Mouse (Mus musculus) limb, embryonic 11.5 days (tissue): ENCODE data around the gene Zmiz1. TPM values are rescaled to one million over a fixed set of nuclear protein-coding genes. Genes with fewer than 3 reads are reported as not detected.
A peak's percentile ranks its signal among the peaks of the same experiment; 100 is the strongest.

Experiments used
- ATAC-seq: fragments of 200-750 bp; cut with Nextera tagmentation; 2 replicates; pipeline ENCODE4 v1.8.0; 2017; ENCODE audit warnings: low read depth; ENCODE audit not compliant: insufficient number of reproducible peaks, low FRiP score, low TSS enrichment
- DNase-seq: peaks from one replicate; pipeline ENCODE4 v3.0.0-alpha.2; 2015; ENCODE audit warnings: low spot score
- H3K27ac ChIP-seq: fragments of 300-500 bp; sonication (generic); replicated peaks from 2 replicates; pipeline ENCODE4 v1.5.1; 2014; ENCODE audit warnings: low read depth, mild to moderate bottlenecking, low read length
- H3K27me3 ChIP-seq: fragments of 300-500 bp; sonication (generic); 2 replicates; pipeline ENCODE4 v1.6.1; 2014; ENCODE audit warnings: mild to moderate bottlenecking, low read length, mixed read lengths; ENCODE audit not compliant: control insufficient read depth, insufficient read depth
- H3K36me3 ChIP-seq: fragments of 300-500 bp; sonication (generic); 2 replicates; pipeline ENCODE4 v1.6.1; 2014; ENCODE audit warnings: mild to moderate bottlenecking, low read length, moderate library complexity, mixed read lengths; ENCODE audit not compliant: control insufficient read depth, insufficient read depth
- H3K4me1 ChIP-seq: fragments of 300-500 bp; sonication (generic); 2 replicates; pipeline ENCODE4 v1.6.1; 2014; ENCODE audit warnings: low read length, mixed read lengths; ENCODE audit not compliant: control insufficient read depth, insufficient read depth
- H3K4me2 ChIP-seq: fragments of 300-500 bp; sonication (generic); 2 replicates; pipeline ENCODE4 v1.6.1; 2014; ENCODE audit warnings: low read depth, mild to moderate bottlenecking, moderate library complexity; ENCODE audit not compliant: severe bottlenecking
- H3K4me3 ChIP-seq: fragments of 300-500 bp; sonication (generic); 2 replicates; pipeline ENCODE4 v1.5.1; 2014; ENCODE audit warnings: low read depth, low read length
- H3K9ac ChIP-seq: fragments of 300-500 bp; sonication (generic); 2 replicates; pipeline ENCODE4 v1.6.1; 2014; ENCODE audit warnings: mild to moderate bottlenecking, low read length
- H3K9me3 ChIP-seq: fragments of 300-500 bp; sonication (generic); 2 replicates; pipeline ENCODE4 v1.6.1; 2016; ENCODE audit warnings: low read length; ENCODE audit not compliant: control insufficient read depth
- WGBS: fragments of 180-500 bp; shearing (Covaris S2); extraction: QIAGEN DNeasy Blood & Tissue Kit; methylation state at CpG from one replicate; pipeline ENCODE4 v1.1.7; 2014; 5-methylcytosine and 5-hydroxymethylcytosine counted together
- polyA plus RNA-seq: library from polyadenylated mRNA; unstranded; fragments of >200 nt; fragmentation: Nextera tagmentation; extraction: Ambion mirVana; gene quantifications from 2 replicates; pipeline ENCODE4 v1.2.1, GENCODE M21; 2014

The Zmiz1 gene
- polyA plus RNA-seq, 1 experiment from 2014 or later, result 59.0 TPM

DNA sequence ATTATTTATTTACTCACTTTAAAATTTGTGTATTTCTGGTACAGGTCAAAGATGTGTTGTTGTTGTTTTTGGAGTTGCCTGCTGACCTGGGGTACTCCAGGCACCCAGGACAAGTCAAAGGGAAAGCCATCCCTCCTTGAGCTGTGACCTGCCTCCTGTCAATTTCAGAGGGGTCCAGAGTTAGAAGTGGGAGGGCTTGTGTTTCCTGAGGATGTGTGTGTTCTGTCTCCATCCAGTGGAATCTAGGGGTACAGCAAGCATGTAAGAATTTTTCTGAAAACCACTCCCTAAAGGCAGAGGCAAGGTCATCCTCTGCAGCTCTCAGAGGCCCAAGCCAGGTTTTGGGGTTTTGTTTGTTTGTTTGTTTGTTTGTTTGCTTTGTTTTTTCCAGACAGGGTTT is 243.0 kb downstream of the Zmiz1 start:
- Histone ChIP-seq H3K4me2 (no peak overlapping the region), H3K9me3 (no peaks in the 10 kb centered on the region), H3K4me1 (no peaks in the 10 kb centered on the region), H3K27me3 (no peaks in the 10 kb centered on the region), H3K9ac (no peak overlapping the region), H3K36me3 (peaks cover 2% of the 10 kb centered on the region; the same call in 1 of the 2 replicates), H3K4me3 (no peak overlapping the region), H3K27ac (no peak overlapping the region)
- ATAC-seq (0 out of 2 replicates have a peak, but pooled peaks have one; percentile 31), DNase-seq (peak; percentile 49)

DNA sequence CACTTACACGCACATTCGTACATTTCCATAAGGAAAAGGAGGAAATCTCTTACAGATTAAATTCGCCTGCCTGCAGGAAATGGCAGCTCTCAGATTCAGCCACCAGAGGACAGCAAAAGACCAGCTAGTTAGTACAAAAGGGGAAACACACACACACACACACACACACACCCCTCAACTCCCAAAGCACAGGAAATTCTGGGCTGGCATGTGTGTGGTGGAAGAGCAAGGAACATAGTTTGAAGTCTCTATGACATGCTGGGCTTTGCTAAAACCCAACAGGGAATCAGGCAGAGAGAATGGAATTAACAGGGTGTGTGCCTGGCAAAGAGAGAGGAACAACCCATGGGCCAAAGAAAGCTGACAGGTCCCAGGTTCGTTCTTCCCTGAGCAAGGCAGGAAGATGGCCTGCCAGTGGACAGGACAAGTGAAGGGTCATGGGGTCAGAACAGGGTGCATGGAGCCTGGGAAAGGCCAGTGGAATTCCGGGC is 248.8 kb downstream of the Zmiz1 start:
- no peaks in the 10 kb centered on the region for H3K27me3 ChIP-seq
- H3K36me3 ChIP-seq, result no peaks in the 10 kb centered on the region
- ATAC-seq (no peak), DNase-seq (peak; percentile 72)
- no peak overlapping the region for H3K4me3 ChIP-seq
- H3K9me3 ChIP-seq, result no peaks in the 10 kb centered on the region
- H3K4me2 ChIP-seq, result no peak overlapping the region
- peaks cover 31% of the 10 kb centered on the region for H3K4me1 ChIP-seq
- WGBS, result 52% methylated on average over 5 of the region's 5 CpGs
- no peak overlapping the region for H3K9ac ChIP-seq
- H3K27ac ChIP-seq, result no peak overlapping the region

DNA sequence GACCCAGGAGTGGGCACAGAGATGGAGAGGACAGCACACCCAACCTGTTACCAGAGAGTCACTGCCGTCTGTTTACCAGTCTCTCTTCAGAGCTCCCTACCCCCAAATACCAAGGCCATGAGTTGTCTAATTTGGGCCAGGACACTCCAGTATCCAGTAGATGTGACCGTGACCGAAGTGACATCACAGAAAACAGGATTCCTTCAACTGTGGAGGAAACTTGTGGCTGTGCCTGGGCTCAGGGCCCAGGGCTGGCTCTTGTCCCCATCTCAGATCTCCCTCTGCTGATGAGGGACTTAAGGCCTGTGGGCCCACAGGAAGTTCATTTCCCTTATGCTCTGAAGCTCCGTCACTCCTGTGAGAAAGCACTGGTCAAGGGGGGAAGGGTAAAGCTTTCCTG is 249.5 kb downstream of the Zmiz1 start:
- WGBS, result 69% methylated on average over 4 of the region's 4 CpGs
- Histone ChIP-seq H3K9ac (no peak overlapping the region), H3K4me3 (no peak overlapping the region), H3K4me2 (no peak overlapping the region), H3K27ac (0 out of 2 replicates have a peak overlapping the region, but pooled peaks have one; percentile 55), H3K9me3 (no peaks in the 10 kb centered on the region), H3K36me3 (no peaks in the 10 kb centered on the region), H3K27me3 (no peaks in the 10 kb centered on the region), H3K4me1 (peaks cover 31% of the 10 kb centered on the region)
- DNase-seq (no peak), ATAC-seq (no peak)

DNA sequence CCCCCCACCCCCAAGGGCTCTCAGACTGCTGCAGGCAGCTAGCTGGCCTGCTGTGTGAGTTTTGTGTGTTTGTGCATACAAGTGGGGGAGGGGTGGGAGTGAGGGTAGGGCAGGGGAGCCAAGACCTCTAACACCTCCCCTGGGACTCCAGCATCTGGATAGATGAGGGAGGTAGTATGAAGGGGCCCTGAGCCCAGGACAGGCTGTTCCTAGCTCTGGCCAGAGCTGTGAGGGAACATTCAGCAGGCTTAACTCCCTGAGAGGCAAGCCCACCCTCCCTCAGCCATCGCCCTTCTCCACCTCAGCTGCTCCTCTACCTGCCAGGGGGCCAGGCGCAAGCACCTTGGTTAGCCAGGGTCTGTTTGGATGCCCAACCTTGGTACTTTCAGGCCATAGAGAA is 249.9 kb downstream of the Zmiz1 start:
- Histone ChIP-seq H3K9ac (0 out of 2 replicates have a peak overlapping the region, but pooled peaks have one; percentile 7), H3K4me3 (no peak overlapping the region), H3K4me2 (no peak overlapping the region), H3K27me3 (no peaks in the 10 kb centered on the region), H3K9me3 (no peaks in the 10 kb centered on the region), H3K4me1 (peaks cover 31% of the 10 kb centered on the region), H3K36me3 (no peaks in the 10 kb centered on the region), H3K27ac (0 out of 2 replicates have a peak overlapping the region, but pooled peaks have one; percentile 55)
- ATAC-seq (no peak), DNase-seq (peak; percentile 30)
- WGBS, result 80% methylated on average over 2 of the region's 2 CpGs

DNA sequence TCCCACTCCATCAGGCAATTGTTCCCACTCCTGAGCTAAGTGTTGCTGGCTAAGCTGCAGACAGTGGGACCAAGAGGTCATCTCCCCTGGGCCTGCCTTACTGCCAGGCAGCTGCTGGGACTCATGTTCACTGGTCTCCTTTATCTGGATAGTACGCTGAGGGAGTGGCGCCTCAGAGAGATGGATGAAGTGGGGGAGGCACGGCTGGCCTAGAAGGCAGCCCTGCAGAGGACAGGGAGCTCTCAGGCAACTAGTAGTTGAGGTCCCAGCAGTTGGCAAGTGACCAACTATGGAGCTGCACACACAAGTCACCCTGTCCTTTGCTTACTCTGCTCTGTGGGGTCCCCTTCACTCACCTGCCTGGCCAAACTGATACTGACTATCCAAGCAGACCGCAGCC is 251.1 kb downstream of the Zmiz1 start:
- Histone ChIP-seq H3K27ac (no peak overlapping the region), H3K27me3 (no peaks in the 10 kb centered on the region), H3K4me1 (peaks cover 31% of the 10 kb centered on the region), H3K4me2 (no peak overlapping the region), H3K9ac (no peak overlapping the region), H3K36me3 (no peaks in the 10 kb centered on the region), H3K9me3 (no peaks in the 10 kb centered on the region), H3K4me3 (no peak overlapping the region)
- ATAC-seq, result no peak
- WGBS, result 52% methylated on average over 4 of the region's 4 CpGs
- DNase-seq, result no peak

DNA sequence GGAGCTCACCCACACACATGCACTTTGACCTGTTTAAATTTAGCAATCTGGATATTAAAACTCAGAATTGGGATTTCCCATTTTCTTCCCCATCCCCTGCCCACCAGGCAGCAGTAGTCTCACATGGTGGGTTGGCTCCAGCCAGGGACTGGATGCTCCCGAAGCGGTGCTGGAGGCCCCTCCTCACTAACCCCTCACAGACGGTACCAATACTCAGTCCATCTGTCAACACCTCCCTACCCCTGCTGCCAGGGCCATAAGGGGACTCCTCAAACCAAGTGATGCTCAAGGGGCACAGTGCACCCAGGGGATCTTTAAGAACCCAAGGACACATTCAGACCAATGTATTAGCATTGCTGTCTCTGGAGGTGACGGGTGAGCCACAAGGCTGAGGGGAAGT is 251.7 kb downstream of the Zmiz1 start:
- Histone ChIP-seq H3K27ac (no peak overlapping the region), H3K27me3 (no peaks in the 10 kb centered on the region), H3K4me1 (peaks cover 31% of the 10 kb centered on the region), H3K36me3 (no peaks in the 10 kb centered on the region), H3K4me2 (no peak overlapping the region), H3K9me3 (no peaks in the 10 kb centered on the region), H3K9ac (no peak overlapping the region), H3K4me3 (no peak overlapping the region)
- 53% methylated on average over 4 of the region's 4 CpGs for WGBS
- ATAC-seq, result no peak
- DNase-seq, result no peak

DNA sequence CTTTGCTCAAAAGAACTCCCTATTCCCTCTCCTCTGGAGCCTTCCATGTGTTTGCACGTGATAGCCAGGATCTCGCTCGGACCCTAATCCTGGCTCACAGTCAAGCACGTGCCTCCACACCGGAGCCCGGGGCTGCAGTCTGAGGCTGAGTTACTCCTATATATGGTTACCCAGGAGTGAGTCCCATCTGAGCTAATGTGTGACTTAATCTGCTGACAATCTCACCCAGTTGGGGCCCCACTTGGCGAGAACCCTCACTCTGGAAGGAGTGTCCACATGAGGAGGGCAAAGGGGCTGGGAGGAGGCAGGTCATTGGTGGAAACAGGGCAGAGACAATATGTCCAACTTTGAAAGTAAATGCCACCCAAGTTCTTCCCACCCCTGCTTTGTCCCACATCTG is 252.2 kb downstream of the Zmiz1 start:
- no peak for DNase-seq
- Histone ChIP-seq H3K36me3 (no peaks in the 10 kb centered on the region), H3K4me1 (peaks cover 31% of the 10 kb centered on the region), H3K27ac (no peak overlapping the region), H3K9me3 (no peaks in the 10 kb centered on the region), H3K4me3 (no peak overlapping the region), H3K9ac (no peak overlapping the region), H3K27me3 (no peaks in the 10 kb centered on the region), H3K4me2 (no peak overlapping the region)
- WGBS, result 62% methylated on average over 7 of the region's 7 CpGs
- ATAC-seq, result no peak

DNA sequence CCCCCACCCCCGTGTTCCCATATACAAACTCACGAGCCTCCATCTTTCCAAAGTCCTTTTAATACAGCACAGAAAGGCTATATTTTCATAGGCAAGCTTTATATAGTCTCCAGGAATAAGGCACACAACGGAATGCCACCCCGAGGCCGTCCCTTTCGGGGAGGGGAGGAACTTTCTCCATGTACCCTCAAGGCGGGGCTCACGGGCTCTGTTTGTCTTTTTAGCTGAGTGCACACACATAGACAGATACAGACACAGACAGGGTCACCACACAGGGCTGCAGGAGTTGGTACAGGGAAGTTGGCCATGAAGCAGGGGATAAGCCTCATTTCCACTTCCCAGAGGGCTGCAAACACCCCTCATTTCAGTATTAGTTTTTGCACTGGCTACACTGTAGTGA is 252.6 kb downstream of the Zmiz1 start:
- WGBS, result 57% methylated on average over 8 of the region's 8 CpGs
- ATAC-seq (no peak), DNase-seq (no peak)
- Histone ChIP-seq H3K27ac (no peak overlapping the region), H3K27me3 (no peaks in the 10 kb centered on the region), H3K36me3 (no peaks in the 10 kb centered on the region), H3K4me2 (no peak overlapping the region), H3K4me3 (no peak overlapping the region), H3K9me3 (no peaks in the 10 kb centered on the region), H3K9ac (no peak overlapping the region), H3K4me1 (peaks cover 31% of the 10 kb centered on the region)

DNA sequence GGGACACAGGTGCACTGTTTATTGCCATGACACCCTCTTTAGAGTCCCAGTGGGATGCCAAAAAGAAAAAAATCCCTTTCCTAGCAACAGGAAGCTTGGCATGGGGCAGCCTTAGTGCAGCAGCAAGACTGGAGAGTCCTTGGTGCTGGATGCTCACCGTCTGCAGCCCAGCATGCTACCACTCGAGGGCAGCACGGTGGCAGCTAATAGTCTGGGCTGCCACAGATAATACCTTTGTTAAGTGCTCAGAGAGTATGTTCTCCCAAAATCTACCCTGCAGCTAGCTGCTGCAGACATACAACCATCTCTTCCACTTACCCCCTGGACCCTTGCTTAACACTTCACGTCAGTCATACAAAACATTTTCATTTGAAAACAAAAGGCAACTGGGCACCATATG is 254.5 kb downstream of the Zmiz1 start:
- Histone ChIP-seq H3K36me3 (no peaks in the 10 kb centered on the region), H3K9me3 (no peaks in the 10 kb centered on the region), H3K27ac (no peak overlapping the region), H3K9ac (no peak overlapping the region), H3K4me2 (no peak overlapping the region), H3K4me3 (no peak overlapping the region), H3K4me1 (peaks cover 39% of the 10 kb centered on the region), H3K27me3 (no peaks in the 10 kb centered on the region)
- no peak for DNase-seq
- 14% methylated on average over 4 of the region's 4 CpGs for WGBS
- ATAC-seq, result no peak
